Mouse (Mus musculus): ENCODE results near the gene Gstp2. TPM values are rescaled to one million over a fixed set of nuclear protein-coding genes. Genes with fewer than 3 reads are reported as not detected.

Gene Gstp2
- polyA plus RNA-seq, 1 experiment from 2014 or later = 35.8 TPM

- ATAC-seq = peak; percentile 95
- H3K9me3 ChIP-seq = no peaks in the 10 kb centered on the region
- H3K36me3 ChIP-seq = no peaks in the 10 kb centered on the region; the same call in 1 of the 2 replicates
- peak within 1 kb of the TSS; percentile 79 for H3K4me2 ChIP-seq (replicated peaks)
- peak within 1 kb of the TSS; percentile 92 for H3K9ac ChIP-seq
- H3K4me1 ChIP-seq (replicated peaks) = peaks cover 26% of the 10 kb centered on the region
- peak within 1 kb of the TSS; percentile 61 for H3K4me3 ChIP-seq (replicated peaks)
- WGBS = under 1% methylated on average over 64 of the region's 64 CpGs
- no peaks in the 10 kb centered on the region for H3K27me3 ChIP-seq (replicated peaks)
- H3K27ac ChIP-seq = peak within 1 kb of the TSS; percentile 97
Observed at GRCm38 (mm10) chr19:4000119-4000900, 45.5 kb downstream of the Gstp2 start, which contains the start of the genes Nudt8 and Gm49405. TSS of gene Nudt8 (plus strand) at chr19:4000580. TSS of gene Gm49405 (plus strand) at chr19:4000626.

- H3K27ac ChIP-seq = no peak overlapping the region
- H3K9me3 ChIP-seq = no peaks in the 10 kb centered on the region
- H3K9ac ChIP-seq = peak overlapping the region; percentile 92; the same call in 1 of the 2 replicates
- WGBS = 80% methylated on average over 9 of the region's 9 CpGs
- peaks cover 26% of the 10 kb centered on the region for H3K4me1 ChIP-seq (replicated peaks)
- H3K36me3 ChIP-seq = no peaks in the 10 kb centered on the region
- ATAC-seq = no peak
- H3K27me3 ChIP-seq (replicated peaks) = no peaks in the 10 kb centered on the region
- H3K4me2 ChIP-seq (replicated peaks) = peak overlapping the region; percentile 79
- H3K4me3 ChIP-seq (replicated peaks) = no peak overlapping the region
Observed at GRCm38 (mm10) chr19:3999121-3999730, 46.6 kb downstream of the Gstp2 start.

GRCm38 (mm10) chr19:3998335-3998734 is 47.5 kb downstream of the Gstp2 start:
- no peak overlapping the region for H3K4me2 ChIP-seq (replicated peaks)
- WGBS = 82% methylated on average over 8 of the region's 8 CpGs
- H3K27me3 ChIP-seq (replicated peaks) = no peaks in the 10 kb centered on the region
- no peak overlapping the region for H3K27ac ChIP-seq
- ATAC-seq = no peak
- no peak overlapping the region for H3K4me3 ChIP-seq (replicated peaks)
- H3K4me1 ChIP-seq (replicated peaks) = peaks cover 26% of the 10 kb centered on the region
- H3K9me3 ChIP-seq = no peaks in the 10 kb centered on the region
- no peaks in the 10 kb centered on the region for H3K36me3 ChIP-seq
- H3K9ac ChIP-seq = 0 out of 2 replicates have a peak overlapping the region, but pooled peaks have one; percentile 5

GRCm38 (mm10) chr19:3997231-3997630 is 48.6 kb downstream of the Gstp2 start:
- Histone ChIP-seq H3K4me1 (replicated peaks) (peaks cover 26% of the 10 kb centered on the region), H3K36me3 (no peaks in the 10 kb centered on the region), H3K9ac (no peak overlapping the region), H3K27me3 (replicated peaks) (no peaks in the 10 kb centered on the region), H3K4me2 (replicated peaks) (no peak overlapping the region), H3K4me3 (replicated peaks) (no peak overlapping the region), H3K27ac (no peak overlapping the region), H3K9me3 (no peaks in the 10 kb centered on the region)
- ATAC-seq = no peak
- WGBS = 54% methylated on average over 8 of the region's 8 CpGs

- Histone ChIP-seq H3K36me3 (no peaks in the 10 kb centered on the region), H3K9me3 (no peaks in the 10 kb centered on the region), H3K4me1 (replicated peaks) (peaks cover 22% of the 10 kb centered on the region), H3K4me2 (replicated peaks) (no peak overlapping the region), H3K9ac (no peak overlapping the region), H3K4me3 (replicated peaks) (no peak overlapping the region), H3K27me3 (replicated peaks) (no peaks in the 10 kb centered on the region), H3K27ac (no peak overlapping the region)
- no peak for ATAC-seq
- 73% methylated on average over 8 of the region's 8 CpGs for WGBS
Observed at GRCm38 (mm10) chr19:3996747-3997146, 49.1 kb downstream of the Gstp2 start.

GRCm38 (mm10) chr19:3996106-3996505 is 49.7 kb downstream of the Gstp2 start:
- 74% methylated on average over 7 of the region's 7 CpGs for WGBS
- no peaks in the 10 kb centered on the region for H3K27me3 ChIP-seq (replicated peaks)
- no peak overlapping the region for H3K9ac ChIP-seq
- no peak overlapping the region for H3K4me2 ChIP-seq (replicated peaks)
- no peak for ATAC-seq
- H3K27ac ChIP-seq = no peak overlapping the region
- H3K9me3 ChIP-seq = no peaks in the 10 kb centered on the region
- H3K4me3 ChIP-seq (replicated peaks) = no peak overlapping the region
- no peaks in the 10 kb centered on the region for H3K36me3 ChIP-seq
- peaks cover 15% of the 10 kb centered on the region for H3K4me1 ChIP-seq (replicated peaks)

- H3K27ac ChIP-seq = no peak overlapping the region
- H3K36me3 ChIP-seq = no peaks in the 10 kb centered on the region
- no peak for ATAC-seq
- no peak overlapping the region for H3K4me2 ChIP-seq (replicated peaks)
- no peak overlapping the region for H3K9ac ChIP-seq
- 69% methylated on average over 3 of the region's 3 CpGs for WGBS
- no peak overlapping the region for H3K4me3 ChIP-seq (replicated peaks)
- no peaks in the 10 kb centered on the region for H3K27me3 ChIP-seq (replicated peaks)
- H3K9me3 ChIP-seq = no peaks in the 10 kb centered on the region
- peaks cover 12% of the 10 kb centered on the region for H3K4me1 ChIP-seq (replicated peaks)
Observed at GRCm38 (mm10) chr19:3995505-3995904, 50.3 kb downstream of the Gstp2 start.

GRCm38 (mm10) chr19:3994932-3995331 is 50.9 kb downstream of the Gstp2 start:
- Histone ChIP-seq H3K4me3 (replicated peaks) (no peak overlapping the region), H3K27me3 (replicated peaks) (no peaks in the 10 kb centered on the region), H3K9ac (no peak overlapping the region), H3K27ac (no peak overlapping the region), H3K4me1 (replicated peaks) (peaks cover 12% of the 10 kb centered on the region), H3K36me3 (no peaks in the 10 kb centered on the region), H3K9me3 (no peaks in the 10 kb centered on the region), H3K4me2 (replicated peaks) (no peak overlapping the region)
- 60% methylated on average over 6 of the region's 6 CpGs for WGBS
- no peak for ATAC-seq

- Histone ChIP-seq H3K4me1 (replicated peaks) (peaks cover 6% of the 10 kb centered on the region; the same call in 1 of the 2 replicates), H3K9ac (no peak within 1 kb of the TSS), H3K27me3 (replicated peaks) (no peaks in the 10 kb centered on the region), H3K4me3 (replicated peaks) (no peak within 1 kb of the TSS), H3K27ac (no peak within 1 kb of the TSS), H3K9me3 (no peaks in the 10 kb centered on the region), H3K36me3 (no peaks in the 10 kb centered on the region), H3K4me2 (replicated peaks) (0 out of 2 replicates have a peak within 1 kb of the TSS, but pooled peaks have one; percentile 6)
- ATAC-seq = no peak
- WGBS = 67% methylated on average over 5 of the region's 5 CpGs
Observed at GRCm38 (mm10) chr19:3992416-3992815, 53.4 kb downstream of the Gstp2 start, which contains the start of gene Tbx10. TSS of gene Tbx10 (plus strand) at chr19:3992752.

GRCm38 (mm10) chr19:3991966-3992365 is 53.9 kb downstream of the Gstp2 start:
- no peak for ATAC-seq
- Histone ChIP-seq H3K9ac (no peak overlapping the region), H3K4me3 (replicated peaks) (no peak overlapping the region), H3K4me1 (replicated peaks) (peaks cover 9% of the 10 kb centered on the region), H3K27me3 (replicated peaks) (no peaks in the 10 kb centered on the region), H3K9me3 (no peaks in the 10 kb centered on the region), H3K27ac (no peak overlapping the region), H3K4me2 (replicated peaks) (no peak overlapping the region), H3K36me3 (no peaks in the 10 kb centered on the region)
- 92% methylated on average over 3 of the region's 3 CpGs for WGBS

GRCm38 (mm10) chr19:3991562-3991961 is 54.3 kb downstream of the Gstp2 start:
- 92% methylated on average over 3 of the region's 3 CpGs for WGBS
- no peak for ATAC-seq
- Histone ChIP-seq H3K27me3 (replicated peaks) (no peaks in the 10 kb centered on the region), H3K9me3 (no peaks in the 10 kb centered on the region), H3K4me2 (replicated peaks) (no peak overlapping the region), H3K4me3 (replicated peaks) (no peak overlapping the region), H3K4me1 (replicated peaks) (peaks cover 13% of the 10 kb centered on the region), H3K9ac (no peak overlapping the region), H3K36me3 (no peaks in the 10 kb centered on the region), H3K27ac (no peak overlapping the region)

- no peaks in the 10 kb centered on the region for H3K9me3 ChIP-seq
- WGBS = 34% methylated on average over 6 of the region's 6 CpGs
- ATAC-seq = no peak
- no peaks in the 10 kb centered on the region for H3K27me3 ChIP-seq (replicated peaks)
- H3K4me2 ChIP-seq (replicated peaks) = no peak overlapping the region
- H3K36me3 ChIP-seq = no peaks in the 10 kb centered on the region
- H3K4me3 ChIP-seq (replicated peaks) = no peak overlapping the region
- no peak overlapping the region for H3K9ac ChIP-seq
- no peak overlapping the region for H3K27ac ChIP-seq
- H3K4me1 ChIP-seq (replicated peaks) = peaks cover 19% of the 10 kb centered on the region
Observed at GRCm38 (mm10) chr19:3990804-3991203, 55.0 kb downstream of the Gstp2 start.
